In the genomic region with DNA sequence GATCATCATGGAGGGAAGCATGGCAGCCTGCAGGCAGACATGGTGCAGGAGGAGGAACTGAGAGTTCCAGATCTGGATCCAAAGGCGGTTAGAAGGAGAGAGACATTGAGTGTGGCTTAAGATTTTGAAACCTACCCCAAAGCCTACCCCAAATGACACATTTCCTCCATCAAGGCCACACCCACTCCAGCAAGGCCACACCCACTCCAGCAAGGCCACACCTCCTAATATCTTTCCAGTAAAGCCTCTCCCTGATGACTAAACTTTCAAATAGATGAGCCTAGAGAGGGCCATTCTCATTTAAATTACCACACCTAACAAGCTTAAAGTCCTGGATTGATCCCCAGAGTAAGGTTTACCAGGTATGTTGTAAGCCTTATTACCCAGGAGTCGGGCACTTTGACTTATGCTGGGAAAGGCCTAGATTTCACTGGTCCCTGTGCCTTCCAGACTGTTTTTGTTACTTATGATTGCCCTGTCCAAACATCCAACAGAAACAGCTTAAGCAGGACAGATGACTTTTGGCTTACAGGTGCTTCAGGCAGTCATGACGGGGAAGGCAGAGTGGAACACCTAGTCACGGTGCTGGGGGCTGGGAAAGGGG, we compare ENCODE assay signal across 22 mouse cellular contexts. TPM values are rescaled to one million over a fixed set of nuclear protein-coding genes. Genes with fewer than 3 reads are reported as not detected.
DNase-seq lines count a peak whose midpoint lies in the region; ATAC-seq lines count a peak whose summit lies in the region.
"Had no signal": no experiment of that assay in that cellular context is flagged by ENCODE, and none has a peak within 500 bp of the region (broad histone marks: within the 10 kb centered on the region; RNA-seq: fewer than 3 reads in every experiment).

No protein-coding gene starts in this region.

- no peak overlapping the region for H3K4me2 ChIP-seq in liver, embryonic 12.5 days
- no peak overlapping the region for H3K4me2 ChIP-seq in intestine, embryonic 16.5 days (ENCODE audit: low read depth, low read length)
- no peak overlapping the region for H3K4me2 ChIP-seq in stomach, embryonic 16.5 days (ENCODE audit: low read depth, low read length)
- no peak overlapping the region for H3K4me2 ChIP-seq in hindbrain, embryonic 13.5 days
- H3K4me2 ChIP-seq: embryonic facial prominence, embryonic 12.5 days; hindbrain, embryonic 14.5 days; midbrain, embryonic 11.5 days had no signal

- no peak overlapping the region for H3K9ac ChIP-seq in liver, embryonic 12.5 days
- H3K9ac ChIP-seq in intestine, embryonic 16.5 days (ENCODE audit: low read depth, low read length) = no peak overlapping the region
- no peak overlapping the region for H3K9ac ChIP-seq in stomach, embryonic 16.5 days (ENCODE audit: low read length)
- no peak overlapping the region for H3K9ac ChIP-seq in hindbrain, embryonic 13.5 days
- H3K9ac ChIP-seq: embryonic facial prominence, embryonic 12.5 days; hindbrain, embryonic 14.5 days; liver, embryonic 14.5 days had no signal

- H3K36me3 ChIP-seq in liver, embryonic 12.5 days = no peaks in the 10 kb centered on the region
- H3K36me3 ChIP-seq in intestine, embryonic 16.5 days (ENCODE audit: control insufficient read depth, insufficient read depth, low read length) = no peaks in the 10 kb centered on the region
- no peaks in the 10 kb centered on the region for H3K36me3 ChIP-seq in stomach, embryonic 16.5 days (ENCODE audit: control insufficient read depth, insufficient read depth, low read length)
- no peaks in the 10 kb centered on the region for H3K36me3 ChIP-seq in hindbrain, embryonic 13.5 days
- H3K36me3 ChIP-seq: embryonic facial prominence, embryonic 12.5 days had no signal

- DNase-seq in liver (peak; percentile 31), ZHBTc4 (ENCODE audit: low read depth, low spot score) (peak; percentile 51)
- DNase-seq in right cerebral cortex, adult 18-20 months = no peak
- DNase-seq in thymus, postnatal 14 days = no peak
- DNase-seq: adrenal gland, adult 8-10 months; cerebellum, adult 2 months; kidney, adult 11 months; left cerebral cortex, postnatal 4 days; lung, postnatal 36 days; retina, postnatal 1 day; thymus, postnatal 36 days had no signal

- ATAC-seq in liver, embryonic 12.5 days = no peak
- peak; percentile 41 for ATAC-seq in intestine, embryonic 16.5 days
- no peak; the same call in 1 of the 2 replicates for ATAC-seq in stomach, embryonic 16.5 days (ENCODE audit: insufficient read depth, low FRiP score)
- ATAC-seq in hindbrain, embryonic 13.5 days (ENCODE audit: low FRiP score) = no peak

- H3K27ac ChIP-seq in liver, embryonic 12.5 days = no peak overlapping the region
- H3K27ac ChIP-seq in intestine, embryonic 16.5 days (ENCODE audit: low read length) = 0 out of 2 replicates have a peak overlapping the region, but pooled peaks have one; percentile 15
- H3K27ac ChIP-seq in stomach, embryonic 16.5 days (ENCODE audit: low read length) = peak overlapping the region; percentile 56; the same call in 1 of the 2 replicates
- no peak overlapping the region for H3K27ac ChIP-seq in hindbrain, embryonic 13.5 days
- H3K27ac ChIP-seq: embryonic facial prominence, embryonic 12.5 days; hindbrain, embryonic 14.5 days; kidney, postnatal 0 days; layer of hippocampus, adult 2 months; liver, embryonic 14.5 days had no signal

- H3K9me3 ChIP-seq in liver, embryonic 12.5 days (replicated peaks) = no peaks in the 10 kb centered on the region
- H3K9me3 ChIP-seq in intestine, embryonic 16.5 days (ENCODE audit: control insufficient read depth, low read length) = no peaks in the 10 kb centered on the region
- no peaks in the 10 kb centered on the region for H3K9me3 ChIP-seq in stomach, embryonic 16.5 days (replicated peaks; ENCODE audit: control insufficient read depth, low read length)
- no peaks in the 10 kb centered on the region for H3K9me3 ChIP-seq in hindbrain, embryonic 13.5 days
- H3K9me3 ChIP-seq: embryonic facial prominence, embryonic 12.5 days had no signal

- H3K27me3 ChIP-seq in liver, embryonic 12.5 days (replicated peaks) = no peaks in the 10 kb centered on the region
- no peaks in the 10 kb centered on the region for H3K27me3 ChIP-seq in intestine, embryonic 16.5 days (replicated peaks; ENCODE audit: control insufficient read depth, insufficient read depth, low read length)
- no peaks in the 10 kb centered on the region for H3K27me3 ChIP-seq in stomach, embryonic 16.5 days (ENCODE audit: control insufficient read depth, insufficient read depth, low read length)
- no peaks in the 10 kb centered on the region for H3K27me3 ChIP-seq in hindbrain, embryonic 13.5 days
- H3K27me3 ChIP-seq: embryonic facial prominence, embryonic 12.5 days had no signal

- WGBS in liver, embryonic 12.5 days (ENCODE audit: insufficient replicate concordance) = 75% methylated on average over 4 of the region's 4 CpGs
- 72% methylated on average over 4 of the region's 4 CpGs for WGBS in intestine, embryonic 16.5 days
- WGBS in stomach, embryonic 16.5 days = 79% methylated on average over 4 of the region's 4 CpGs
- WGBS in hindbrain, embryonic 13.5 days = 92% methylated on average over 4 of the region's 4 CpGs

- H3K4me1 ChIP-seq in liver, embryonic 12.5 days = 0 out of 2 replicates have a peak, but pooled peaks cover 4% of the 10 kb centered on the region
- H3K4me1 ChIP-seq in intestine, embryonic 16.5 days (ENCODE audit: control insufficient read depth, insufficient read depth, low read length) = peaks cover 11% of the 10 kb centered on the region; the same call in 1 of the 2 replicates
- H3K4me1 ChIP-seq in stomach, embryonic 16.5 days (ENCODE audit: control insufficient read depth, insufficient read depth, low read length) = peaks cover 8% of the 10 kb centered on the region
- 0 out of 2 replicates have a peak, but pooled peaks cover 5% of the 10 kb centered on the region for H3K4me1 ChIP-seq in hindbrain, embryonic 13.5 days (replicated peaks)

- no peak overlapping the region for H3K4me3 ChIP-seq in liver, embryonic 12.5 days
- H3K4me3 ChIP-seq in intestine, embryonic 16.5 days (ENCODE audit: low read length) = no peak overlapping the region
- no peak overlapping the region for H3K4me3 ChIP-seq in stomach, embryonic 16.5 days (replicated peaks; ENCODE audit: low read length)
- no peak overlapping the region for H3K4me3 ChIP-seq in hindbrain, embryonic 13.5 days
- H3K4me3 ChIP-seq: embryonic facial prominence, embryonic 12.5 days; layer of hippocampus, adult 2 months; myocyte had no signal

RNA-seq across cellular contexts. Expression of a gene that starts 28.7 kb away (rescaled TPM):
- 571 and 617 TPM in 2 replicates for polyA plus RNA-seq in liver, embryonic 12.5 days (2016; fragmentation: Nextera tagmentation; extraction: Ambion mirVana)
- 1,797 and 1,804 TPM in 2 replicates for polyA plus RNA-seq in intestine, embryonic 16.5 days (2015; fragmentation: Nextera tagmentation; extraction: Ambion mirVana)
- polyA plus RNA-seq in stomach, embryonic 16.5 days (2015; fragmentation: Nextera tagmentation; extraction: Ambion mirVana) = 1,289 and 1,748 TPM in 2 replicates
- 5,412 and 5,881 TPM in 2 replicates for polyA plus RNA-seq in hindbrain, embryonic 13.5 days (2015; fragmentation: Nextera tagmentation; extraction: Ambion mirVana)

RNA-seq across cellular contexts. Expression of a gene that starts 30.1 kb away (rescaled TPM):
- 48.7 and 49.2 TPM in 2 replicates for polyA plus RNA-seq in liver, embryonic 12.5 days (2016; fragmentation: Nextera tagmentation; extraction: Ambion mirVana)
- 23.8 and 24.6 TPM in 2 replicates for polyA plus RNA-seq in intestine, embryonic 16.5 days (2015; fragmentation: Nextera tagmentation; extraction: Ambion mirVana)
- polyA plus RNA-seq in stomach, embryonic 16.5 days (2015; fragmentation: Nextera tagmentation; extraction: Ambion mirVana) = 25.0 and 25.9 TPM in 2 replicates
- polyA plus RNA-seq in hindbrain, embryonic 13.5 days (2015; fragmentation: Nextera tagmentation; extraction: Ambion mirVana) = 27.0 and 29.3 TPM in 2 replicates

Comparison
In these comparisons a context has a peak if more than half of its experiments do, and no peak if none do; other contexts are left out.
1. DNase-seq: peak in liver (single experiment) and ZHBTc4 (single experiment); none in right cerebral cortex, adult 18-20 months (single experiment) and thymus, postnatal 14 days (single experiment).
2. H3K27ac ChIP-seq: peak in intestine, embryonic 16.5 days (single experiment) and stomach, embryonic 16.5 days (single experiment); none in liver, embryonic 12.5 days (single experiment) and hindbrain, embryonic 13.5 days (single experiment).